Mouse (Mus musculus) cerebellum, adult 2 months (tissue): ENCODE data around the gene Vmn1r44. TPM values are rescaled to one million over a fixed set of nuclear protein-coding genes. Genes with fewer than 3 reads are reported as not detected.
"Not testable (repeated sequence)": the region's sequence is repeated elsewhere in the genome, so short reads cannot be mapped to it uniquely, and the experiment has no call there.

Experiments
- DNase-seq, 2 experiments: peaks; one replicate each; pipeline ENCODE4 v3.0.0; 2021
- H3K27ac ChIP-seq: fragments of 200-500 bp; 2 replicates; pipeline ENCODE4 v1.5.1; 2012; ENCODE audit warnings: low read length, control low read depth, inconsistent platforms; ENCODE audit not compliant: insufficient read depth
- H3K27me3 ChIP-seq: fragments of 200-500 bp; 2 replicates; pipeline ENCODE4 v1.6.1; 2012; ENCODE audit warnings: inconsistent platforms, mild to moderate bottlenecking, low read length, moderate library complexity; ENCODE audit not compliant: control insufficient read depth, insufficient read depth
- H3K4me1 ChIP-seq: fragments of 200-500 bp; 2 replicates; pipeline ENCODE4 v1.6.1; 2011; ENCODE audit warnings: low read length; ENCODE audit not compliant: control insufficient read depth, insufficient read depth
- H3K4me3 ChIP-seq: fragments of 200-500 bp; replicated peaks from 2 replicates; pipeline ENCODE3; 2011; ENCODE audit warnings: mild to moderate bottlenecking, low read depth, low read length, control low read depth; ENCODE audit not compliant: insufficient read depth
- POLR2A ChIP-seq: fragments of 200-500 bp; IDR thresholded peaks from 2 replicates; pipeline ENCODE4 v1.6.1; 2011; ENCODE audit warnings: low read length, control low read depth, borderline replicate concordance; ENCODE audit not compliant: insufficient read depth
- WGBS: fragments of 180-500 bp; shearing (Covaris S2); methylation state at CpG from one replicate; pipeline ENCODE4 v1.1.7; 2018; 5-methylcytosine and 5-hydroxymethylcytosine counted together
- polyA plus RNA-seq: library from polyadenylated mRNA; depleted of rRNA; stranded (reverse); fragments of >200 nt; gene quantifications from 2 replicates; pipeline ENCODE4 v1.2.3, GENCODE M21; 2012; rRNA removed

Gene Vmn1r44
- polyA plus RNA-seq, 1 experiment: not detected

- TF ChIP-seq POLR2A: no peak
- H3K4me1 ChIP-seq: no peaks in the 10 kb centered on the region
- WGBS: 40% methylated on average over 2 of the region's 2 CpGs
- DNase-seq: no peak
- H3K4me3 ChIP-seq: no peak overlapping the region
- H3K27me3 ChIP-seq: no peaks in the 10 kb centered on the region
- H3K27ac ChIP-seq: no peak overlapping the region
Observed at GRCm38 (mm10) chr6:89883812-89884211, 352 bp downstream of the Vmn1r44 start.

- not testable (repeated sequence) for H3K4me1 ChIP-seq, H3K4me3 ChIP-seq, DNase-seq, H3K27me3 ChIP-seq, H3K27ac ChIP-seq
- WGBS: 86% methylated on average over 2 of the region's 2 CpGs
Observed at GRCm38 (mm10) chr6:89940498-89940897, 57.0 kb downstream of the Vmn1r44 start, which contains the start of gene Vmn1r45. Gene Vmn1r45 (minus strand): TSS chr6:89940598.

DNA sequence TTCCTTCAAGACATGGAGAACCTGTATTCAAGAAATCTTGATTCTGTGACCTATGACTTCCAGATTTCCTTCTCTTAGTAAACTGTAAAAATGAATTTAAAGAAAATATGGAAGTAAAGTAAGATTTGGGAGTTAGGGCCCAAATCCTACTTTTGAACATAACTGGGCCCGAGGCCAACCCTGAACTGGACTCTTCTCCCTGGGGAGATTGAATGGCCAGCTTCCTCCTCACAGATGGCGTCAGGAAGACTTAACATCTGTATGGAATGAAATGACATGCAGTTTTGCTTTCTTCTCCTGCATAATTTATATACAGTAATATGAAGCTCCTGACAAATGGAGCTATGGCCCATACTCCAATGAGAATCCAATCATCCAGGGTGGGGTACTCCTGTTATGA lies 57.5 kb downstream of the Vmn1r44 start:
- Histone ChIP-seq H3K27me3 (no peaks in the 10 kb centered on the region), H3K4me3 (no peak overlapping the region), H3K4me1 (no peaks in the 10 kb centered on the region), H3K27ac (no peak overlapping the region)
- WGBS: 50% methylated on average over 2 of the region's 2 CpGs
- no peak for TF ChIP-seq POLR2A
- DNase-seq: no peak

Other genes with a start within 250 kb of the Vmn1r44 start
- 4.7 and 5.5 TPM in 2 replicates for gene Txnrd3, start 239.7 kb upstream of the Vmn1r44 start, polyA plus RNA-seq
- gene Vmn1r40, start 176.1 kb upstream of the Vmn1r44 start, polyA plus RNA-seq: not detected in 2 replicates
- gene Vmn1r41, start 142.9 kb upstream of the Vmn1r44 start, polyA plus RNA-seq: not detected in 2 replicates
- not detected in 2 replicates for gene Vmn1r42, start 7.2 kb upstream of the Vmn1r44 start, polyA plus RNA-seq
- not detected in 2 replicates for gene Vmn1r43, start 7.2 kb upstream of the Vmn1r44 start, polyA plus RNA-seq
- gene Vmn1r45, start 56.9 kb downstream of the Vmn1r44 start, polyA plus RNA-seq: not detected in 2 replicates
- not detected in 2 replicates for gene Vmn1r46, start 85.7 kb downstream of the Vmn1r44 start, polyA plus RNA-seq
- not detected in 2 replicates for gene Vmn1r47, start 132.5 kb downstream of the Vmn1r44 start, polyA plus RNA-seq
- gene Vmn1r48, start 153.2 kb downstream of the Vmn1r44 start, polyA plus RNA-seq: not detected in 2 replicates
- not detected in 2 replicates for gene Vmn1r49, start 194.8 kb downstream of the Vmn1r44 start, polyA plus RNA-seq
- not detected in 2 replicates for gene Vmn1r50, start 217.8 kb downstream of the Vmn1r44 start, polyA plus RNA-seq
- not detected in 2 replicates for gene Vmn1r51, start 238.9 kb downstream of the Vmn1r44 start, polyA plus RNA-seq